Mouse (Mus musculus): ENCODE measurements around the gene Spdye4a. TPM values are rescaled to one million over a fixed set of nuclear protein-coding genes. Genes with fewer than 3 reads are reported as not detected.

The Spdye4a gene
- polyA plus RNA-seq, 1 experiment from 2014 or later: not detected

Other genes starting within 250 kb of the Spdye4a start
- gene Rnf216, start 113.9 kb downstream of the Spdye4a start, polyA plus RNA-seq (2014; fragmentation: Nextera tagmentation; extraction: Ambion mirVana): 23.2 and 26.5 TPM in 2 replicates
- not detected in 2 replicates for gene Olfr718-ps1, start 79.3 kb downstream of the Spdye4a start, polyA plus RNA-seq (2014; fragmentation: Nextera tagmentation; extraction: Ambion mirVana)
- 9.1 and 9.6 TPM in 2 replicates for gene Rbak, start 46.1 kb downstream of the Spdye4a start, polyA plus RNA-seq (2014; fragmentation: Nextera tagmentation; extraction: Ambion mirVana)
- not detected in 2 replicates for gene Spdye4b, start 45.9 kb downstream of the Spdye4a start, polyA plus RNA-seq (2014; fragmentation: Nextera tagmentation; extraction: Ambion mirVana)
- 9.4 and 9.7 TPM in 2 replicates for gene Zfp12, start 8.3 kb upstream of the Spdye4a start, polyA plus RNA-seq (2014; fragmentation: Nextera tagmentation; extraction: Ambion mirVana)
- gene Zfp316, start 43.1 kb upstream of the Spdye4a start, polyA plus RNA-seq (2014; fragmentation: Nextera tagmentation; extraction: Ambion mirVana): 1.1 and 1.6 TPM in 2 replicates
- gene Zfp853, start 66.7 kb upstream of the Spdye4a start, polyA plus RNA-seq (2014; fragmentation: Nextera tagmentation; extraction: Ambion mirVana): 0.07 TPM in 1 of 2 replicates, not detected in the other
- gene E130309D02Rik, start 88.5 kb upstream of the Spdye4a start, polyA plus RNA-seq (2014; fragmentation: Nextera tagmentation; extraction: Ambion mirVana): 17.7 and 18.4 TPM in 2 replicates
- 58.7 and 60.1 TPM in 2 replicates for gene Zdhhc4, start 102.4 kb upstream of the Spdye4a start, polyA plus RNA-seq (2014; fragmentation: Nextera tagmentation; extraction: Ambion mirVana)
- gene Grid2ip, start 130.4 kb upstream of the Spdye4a start, polyA plus RNA-seq (2014; fragmentation: Nextera tagmentation; extraction: Ambion mirVana): 0.09 and 0.18 TPM in 2 replicates
- 228 and 254 TPM in 2 replicates for gene Kdelr2, start 176.9 kb upstream of the Spdye4a start, polyA plus RNA-seq (2014; fragmentation: Nextera tagmentation; extraction: Ambion mirVana)
- 10.8 TPM in 2 replicates for gene Daglb, start 237.7 kb upstream of the Spdye4a start, polyA plus RNA-seq (2014; fragmentation: Nextera tagmentation; extraction: Ambion mirVana)